Mouse (Mus musculus): ENCODE data around the gene Mbnl2. TPM values are rescaled to one million over a fixed set of nuclear protein-coding genes. Genes with fewer than 3 reads are reported as not detected.

The Mbnl2 gene
- total RNA-seq, 2 experiments from 2014 or later: 30.1 to 45.3 TPM

GRCm38 (mm10) chr14:120318974-120319731 lies 43.7 kb downstream of the Mbnl2 start:
- no peak for ATAC-seq (replicated peaks; ENCODE audit: low FRiP score, poor library complexity, severe bottlenecking)

GRCm38 (mm10) chr14:120322041-120322440 lies 46.6 kb downstream of the Mbnl2 start:
- ATAC-seq (replicated peaks; ENCODE audit: low FRiP score, poor library complexity, severe bottlenecking): no peak

- ATAC-seq (replicated peaks; ENCODE audit: low FRiP score, poor library complexity, severe bottlenecking): no peak
Observed at GRCm38 (mm10) chr14:120323111-120323510, 47.6 kb downstream of the Mbnl2 start.

- no peak for ATAC-seq (replicated peaks; ENCODE audit: low FRiP score, poor library complexity, severe bottlenecking)
Observed at GRCm38 (mm10) chr14:120324061-120324791, 48.8 kb downstream of the Mbnl2 start.

- ATAC-seq (replicated peaks; ENCODE audit: low FRiP score, poor library complexity, severe bottlenecking): no peak
Observed at GRCm38 (mm10) chr14:120324883-120325480, 49.5 kb downstream of the Mbnl2 start.

- ATAC-seq (replicated peaks; ENCODE audit: low FRiP score, poor library complexity, severe bottlenecking): no peak
Observed at GRCm38 (mm10) chr14:120325673-120326072, 50.2 kb downstream of the Mbnl2 start.

GRCm38 (mm10) chr14:120330454-120330853 lies 55.0 kb downstream of the Mbnl2 start:
- no peak for ATAC-seq (replicated peaks; ENCODE audit: low FRiP score, poor library complexity, severe bottlenecking)

- no peak for ATAC-seq (replicated peaks; ENCODE audit: low FRiP score, poor library complexity, severe bottlenecking)
Observed at GRCm38 (mm10) chr14:120330881-120331514, 55.5 kb downstream of the Mbnl2 start.

- ATAC-seq (replicated peaks; ENCODE audit: low FRiP score, poor library complexity, severe bottlenecking): no peak
Observed at GRCm38 (mm10) chr14:120333465-120334243, 58.2 kb downstream of the Mbnl2 start.

GRCm38 (mm10) chr14:120335366-120335765 lies 59.9 kb downstream of the Mbnl2 start:
- ATAC-seq (replicated peaks; ENCODE audit: low FRiP score, poor library complexity, severe bottlenecking): no peak

GRCm38 (mm10) chr14:120335871-120336270 lies 60.4 kb downstream of the Mbnl2 start:
- ATAC-seq (replicated peaks; ENCODE audit: low FRiP score, poor library complexity, severe bottlenecking): no peak

GRCm38 (mm10) chr14:120336380-120336779 lies 60.9 kb downstream of the Mbnl2 start:
- no peak for ATAC-seq (replicated peaks; ENCODE audit: low FRiP score, poor library complexity, severe bottlenecking)

GRCm38 (mm10) chr14:120336841-120337240 lies 61.4 kb downstream of the Mbnl2 start:
- ATAC-seq (replicated peaks; ENCODE audit: low FRiP score, poor library complexity, severe bottlenecking): no peak

- ATAC-seq (replicated peaks; ENCODE audit: low FRiP score, poor library complexity, severe bottlenecking): no peak
Observed at GRCm38 (mm10) chr14:120337731-120338462, 62.4 kb downstream of the Mbnl2 start.

GRCm38 (mm10) chr14:120338706-120339105 lies 63.2 kb downstream of the Mbnl2 start:
- no peak for ATAC-seq (replicated peaks; ENCODE audit: low FRiP score, poor library complexity, severe bottlenecking)

- ATAC-seq (replicated peaks; ENCODE audit: low FRiP score, poor library complexity, severe bottlenecking): no peak
Observed at GRCm38 (mm10) chr14:120341912-120342311, 66.4 kb downstream of the Mbnl2 start.

GRCm38 (mm10) chr14:120342321-120342720 lies 66.9 kb downstream of the Mbnl2 start:
- ATAC-seq (replicated peaks; ENCODE audit: low FRiP score, poor library complexity, severe bottlenecking): no peak

GRCm38 (mm10) chr14:120344641-120345040 lies 69.2 kb downstream of the Mbnl2 start:
- ATAC-seq (replicated peaks; ENCODE audit: low FRiP score, poor library complexity, severe bottlenecking): no peak
